Mouse (Mus musculus) heart, adult 18-20 months (tissue): Measurements from ENCODE around the gene Terb2. TPM values are rescaled to one million over a fixed set of nuclear protein-coding genes. Genes with fewer than 3 reads are reported as not detected.
"Not testable (repeated sequence)": the region's sequence is repeated elsewhere in the genome, so short reads cannot be mapped to it uniquely, and the experiment has no call there.

Experiments
- DNase-seq, 2 experiments: peaks; one replicate each; pipeline ENCODE4 v3.0.0; 2021 to 2022; ENCODE audit warnings: mixed read lengths in 1 of 2
- total RNA-seq, 2 experiments: library from RNA; stranded (reverse); gene quantifications; 2 replicates each; pipeline ENCODE4 v1.2.3; 2021

Terb2 gene
- total RNA-seq, 2 experiments from 2014 or later: not detected

DNA sequence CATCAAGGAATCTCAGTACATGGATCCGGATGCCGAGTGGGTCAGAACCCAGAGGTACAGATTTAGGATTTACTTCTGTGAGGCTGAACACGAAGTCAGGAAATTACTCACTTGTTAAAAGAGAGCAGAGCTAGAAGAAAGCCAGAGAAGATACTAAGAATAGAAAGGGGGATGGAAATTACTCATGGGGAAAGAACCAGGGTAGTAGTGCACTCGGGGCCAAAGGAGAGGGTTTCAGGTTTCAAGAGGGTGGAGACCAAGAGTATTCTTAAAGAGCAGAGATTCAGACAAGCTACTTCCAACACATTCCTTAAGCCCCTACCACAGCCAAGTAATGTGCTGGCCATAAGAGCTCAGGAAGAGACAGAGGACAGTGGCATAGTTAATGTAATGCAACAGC lies 24.5 kb upstream of the Terb2 start:
- DNase-seq: no peak

DNA sequence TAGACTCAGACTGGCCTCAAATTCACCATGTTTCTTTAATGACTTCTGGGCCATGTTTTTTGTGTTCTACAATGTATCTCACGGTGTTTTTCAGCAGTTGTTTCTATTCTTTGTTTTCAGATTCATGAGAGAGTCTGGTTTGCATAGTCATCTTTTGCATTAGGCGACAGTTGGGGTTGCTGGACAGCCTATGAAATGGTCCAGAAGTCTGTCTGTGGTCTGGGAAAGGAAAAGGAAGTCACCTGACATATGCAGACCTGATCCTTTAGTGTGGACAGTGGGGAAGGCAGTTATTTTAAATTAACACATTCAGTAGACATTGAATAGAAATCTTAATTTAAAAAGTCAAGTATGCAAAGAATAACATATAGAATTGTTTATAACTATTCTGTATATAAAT lies 23.5 kb upstream of the Terb2 start:
- DNase-seq: no peak

DNA sequence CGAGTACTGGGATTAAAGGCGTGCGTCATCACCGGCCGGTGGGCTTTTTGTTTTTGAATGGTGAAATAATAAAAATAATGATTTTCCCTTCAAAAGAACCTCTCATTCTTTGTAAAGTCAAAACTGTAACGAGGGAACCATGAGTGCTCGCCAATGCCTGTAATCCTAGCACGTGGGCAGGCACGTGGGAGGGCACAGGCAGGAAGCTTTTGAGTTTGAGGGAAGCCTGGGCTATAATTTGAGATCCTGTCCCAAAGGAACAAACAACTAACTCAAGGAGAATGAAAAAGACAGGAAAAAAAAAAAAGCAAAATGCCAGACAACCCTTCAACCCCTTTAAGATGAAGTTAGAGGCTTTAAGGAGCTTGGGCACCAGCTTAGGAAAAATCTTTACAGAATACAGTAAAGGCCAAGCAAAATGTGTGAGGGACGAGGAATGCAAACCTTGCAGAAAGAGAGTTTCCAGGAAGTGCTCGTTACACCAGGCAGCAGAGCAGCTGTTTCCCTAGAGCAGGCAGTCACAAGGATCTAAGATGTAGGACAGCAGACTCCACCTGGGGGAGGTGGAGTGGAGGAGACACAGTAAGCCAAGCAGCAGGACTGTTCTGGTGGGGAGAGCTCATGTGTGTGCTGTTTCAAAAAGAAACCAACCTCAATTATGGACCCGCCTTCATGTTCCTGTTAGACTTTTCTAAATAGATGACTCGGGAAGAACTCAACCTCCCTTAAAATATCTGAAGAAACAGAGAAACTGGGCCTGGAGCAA lies 22.5 kb upstream of the Terb2 start:
- no peak for DNase-seq

DNA sequence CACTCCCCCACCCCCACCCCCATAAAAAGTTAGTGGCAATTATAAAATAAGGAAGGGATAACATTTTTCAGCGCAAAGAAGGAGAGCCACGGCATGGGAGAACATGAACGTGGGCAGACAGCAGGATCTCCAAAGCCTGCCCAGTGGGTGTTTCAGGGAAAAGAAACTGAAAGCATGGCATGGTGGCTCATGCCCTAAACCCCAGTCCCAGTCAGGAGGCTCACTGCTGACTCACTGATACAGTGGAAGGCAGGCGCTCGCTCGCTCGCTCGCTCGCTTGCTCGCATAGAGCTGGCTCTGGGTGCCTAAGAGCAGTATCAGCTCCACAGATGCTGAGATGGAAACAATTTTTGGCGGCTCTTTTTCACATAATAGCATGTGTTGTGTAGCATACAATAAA lies 21.8 kb upstream of the Terb2 start:
- no peak for DNase-seq

DNA sequence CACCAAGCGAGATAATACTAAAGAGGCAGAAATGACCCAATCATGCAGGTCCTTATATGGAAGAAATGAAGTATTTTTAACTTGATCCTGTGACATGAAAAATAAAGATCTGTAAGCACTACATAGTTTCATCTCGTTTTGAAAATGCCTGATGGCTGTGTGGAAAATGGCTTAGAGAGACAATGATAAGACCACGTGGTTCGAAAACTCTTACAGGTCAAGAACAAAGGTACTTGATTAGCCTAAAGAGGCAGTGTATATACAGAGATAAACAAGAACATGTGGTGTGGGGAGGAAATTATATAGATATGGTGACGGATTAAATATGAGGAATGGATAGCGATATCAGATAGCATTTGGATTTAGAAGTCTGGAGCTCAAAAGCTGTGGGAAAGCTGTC lies 14.8 kb upstream of the Terb2 start:
- DNase-seq: no peak

DNA sequence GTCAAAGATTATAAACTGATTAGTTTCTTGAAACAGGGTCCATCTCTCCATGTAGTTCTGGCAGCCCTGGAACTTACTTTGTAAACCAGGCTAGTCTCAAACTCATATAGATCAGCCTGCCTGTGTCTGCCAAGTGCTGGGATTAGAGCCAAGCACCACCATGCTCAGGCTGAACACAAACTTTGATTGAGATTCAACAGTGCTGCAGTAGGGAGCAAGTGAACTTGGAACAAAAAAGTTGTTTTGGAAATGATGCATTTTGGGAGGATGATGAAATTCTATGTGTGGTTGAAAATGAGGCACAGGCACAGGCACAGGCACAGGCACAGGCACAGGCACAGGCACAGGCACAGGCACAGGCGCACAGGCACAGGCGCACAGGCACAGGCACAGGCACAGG lies 13.9 kb upstream of the Terb2 start:
- no peak for DNase-seq

DNA sequence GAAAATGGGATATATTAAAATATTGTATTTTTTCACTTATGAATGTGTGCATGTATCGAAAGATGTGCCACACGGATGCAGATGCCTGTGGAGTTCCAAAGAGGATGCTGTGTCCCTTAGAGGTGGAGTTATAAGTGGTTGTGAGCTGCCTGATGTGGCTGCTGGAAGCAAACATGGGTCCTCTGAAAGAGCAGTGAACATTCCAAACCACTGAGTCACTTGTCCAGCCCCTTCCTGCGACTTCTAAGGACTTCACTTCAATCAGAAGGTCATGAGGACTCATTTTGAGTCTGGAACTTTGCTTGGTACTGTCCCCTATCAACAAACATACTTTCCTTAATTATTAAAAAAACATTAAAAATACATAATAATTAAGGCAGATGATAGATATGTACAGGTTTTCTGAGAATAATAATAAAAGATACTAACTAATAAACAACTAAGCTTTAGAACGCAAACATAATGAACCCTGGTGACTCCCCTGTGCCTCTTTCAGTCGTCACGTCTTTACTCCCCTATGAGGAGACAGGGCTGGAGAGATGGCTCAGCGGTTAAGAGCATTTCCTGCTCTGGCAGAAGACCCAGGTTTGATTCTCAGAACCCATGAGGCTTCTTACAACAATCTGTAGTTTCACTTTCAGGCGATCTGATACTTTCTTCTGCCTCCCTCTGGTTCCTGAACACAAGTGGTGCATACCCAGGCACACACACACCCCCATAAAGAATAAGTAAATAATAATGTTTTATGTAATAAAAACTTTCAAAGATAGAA lies 5.8 kb upstream of the Terb2 start:
- DNase-seq: no peak

DNA sequence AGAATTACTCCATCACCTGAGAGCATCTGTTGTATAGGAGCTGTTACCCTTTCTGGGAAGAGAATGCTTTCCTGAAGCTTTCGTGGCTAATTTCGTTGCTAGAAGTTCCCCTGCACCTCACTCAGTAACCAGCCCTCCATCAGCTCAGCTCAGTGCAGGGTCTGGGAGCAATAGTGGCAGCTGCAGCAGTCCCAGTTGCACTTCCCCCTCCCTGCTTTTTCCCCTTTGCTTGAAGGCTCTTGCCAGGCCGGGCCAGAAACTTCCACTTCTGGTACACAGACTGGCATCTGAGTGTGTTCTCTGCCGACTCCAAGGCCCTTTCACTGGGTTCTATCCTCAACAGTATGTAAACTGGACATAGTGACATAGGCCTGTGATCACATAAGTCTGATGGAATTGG lies 986 bp upstream of the Terb2 start:
- no peak for DNase-seq

DNA sequence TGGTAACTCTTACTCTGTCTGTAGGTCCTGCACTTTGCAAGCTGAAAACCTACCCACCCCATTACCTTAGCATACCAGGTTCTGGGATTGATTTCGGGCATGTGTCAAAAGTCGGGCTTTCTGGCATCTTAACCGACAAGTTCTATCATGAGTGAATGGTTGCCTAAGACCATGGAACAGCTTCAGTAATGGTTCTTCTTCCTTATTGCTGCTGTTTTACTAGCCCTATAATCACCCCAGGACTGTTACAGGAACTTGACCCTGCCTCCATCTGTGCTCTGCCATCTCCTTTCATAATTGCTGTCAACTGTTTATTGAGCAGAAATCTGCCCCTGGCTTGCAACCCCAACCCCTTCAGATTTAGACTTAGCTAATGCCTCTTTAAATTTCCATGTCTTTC lies 679 bp downstream of the Terb2 start:
- DNase-seq: no peak

DNA sequence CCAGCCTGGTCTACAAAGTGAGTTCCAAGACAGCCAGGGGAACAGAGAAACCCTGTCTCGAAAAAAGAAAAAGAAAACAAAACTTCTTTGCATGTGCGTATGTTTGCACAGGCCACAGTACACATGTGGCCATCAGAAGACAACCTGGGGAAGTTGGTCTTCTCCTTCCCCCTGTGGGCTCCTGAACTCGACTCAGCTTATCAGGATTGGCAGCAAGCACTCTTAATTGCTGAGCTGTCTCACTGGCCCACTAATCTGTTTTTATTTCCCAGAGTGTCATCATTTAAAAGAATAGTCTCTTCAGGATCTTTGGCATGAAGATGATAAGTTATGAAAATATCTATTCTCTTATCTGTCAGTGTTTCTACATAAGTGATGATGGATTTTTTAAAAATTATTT lies 5.8 kb downstream of the Terb2 start:
- no peak for DNase-seq

DNA sequence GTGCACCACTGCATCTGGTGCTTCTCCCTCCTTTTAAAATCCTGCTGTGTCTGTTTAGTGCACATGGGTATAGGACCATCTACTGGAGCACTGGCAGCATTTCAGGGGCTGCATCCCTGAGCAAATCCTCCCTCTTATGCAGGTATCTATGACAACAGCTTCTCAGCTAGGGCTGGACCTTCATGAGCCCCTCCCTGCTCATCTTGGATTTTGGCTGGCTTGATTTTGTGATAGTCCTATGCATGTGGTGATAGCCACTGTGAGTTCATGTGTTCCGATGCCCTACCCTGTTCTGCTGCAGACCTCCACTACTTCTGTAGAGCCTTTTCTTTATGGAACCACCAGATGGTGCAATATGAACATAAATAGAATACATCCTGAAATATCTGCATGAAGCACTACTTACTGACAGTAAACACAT lies 8.4 kb downstream of the Terb2 start:
- peak; percentile 4 to 50 for DNase-seq

DNA sequence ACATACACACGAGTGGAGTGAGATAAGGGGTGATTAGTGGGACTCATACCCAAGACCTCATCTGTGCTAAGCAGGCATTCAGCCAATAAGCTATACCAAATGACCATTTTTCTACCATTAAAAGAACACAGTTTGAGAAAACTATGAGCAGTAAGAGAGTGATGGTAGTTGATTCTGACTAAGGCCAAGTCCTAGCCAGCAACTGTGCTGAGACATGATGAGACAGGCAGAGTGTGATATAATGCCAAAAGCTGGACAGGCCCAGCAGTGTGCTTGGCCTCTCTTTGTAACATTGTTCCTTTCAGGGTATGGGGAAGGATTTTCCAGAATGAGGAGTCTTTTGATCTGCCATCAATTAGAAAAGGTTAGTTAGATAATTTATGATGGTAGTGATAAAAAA lies 15.4 kb downstream of the Terb2 start:
- DNase-seq: no peak

DNA sequence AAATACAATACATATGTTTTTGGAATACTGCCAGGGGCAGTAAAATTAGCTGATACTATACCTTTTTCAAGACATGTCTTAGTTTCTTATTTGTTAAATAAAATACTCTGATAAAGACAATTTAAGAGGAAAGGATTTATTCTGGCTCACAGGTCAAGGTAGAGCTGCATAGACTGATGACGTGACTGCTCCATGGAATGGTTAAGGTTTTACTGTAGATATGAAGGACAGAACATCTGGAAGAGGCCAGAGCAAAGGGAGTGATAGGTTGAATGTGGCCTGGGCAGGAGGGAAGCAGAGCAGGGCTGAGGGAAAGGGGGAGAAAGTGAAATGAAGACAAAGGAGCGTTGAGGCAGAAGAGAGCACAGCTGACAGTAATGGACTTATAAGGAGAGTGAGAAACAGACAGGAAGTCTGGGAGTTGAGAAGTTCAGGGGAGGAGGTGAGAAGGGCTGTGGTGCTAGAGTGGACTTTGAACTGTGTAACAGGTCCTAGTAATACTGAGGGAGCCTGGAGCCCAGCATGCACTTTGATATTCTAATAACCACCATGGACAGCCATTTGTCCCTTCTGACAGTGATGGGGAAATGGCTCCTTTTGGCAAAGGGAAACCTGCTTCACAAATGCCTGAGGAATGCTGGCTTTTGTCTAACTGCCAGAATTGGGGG lies 20.5 kb downstream of the Terb2 start:
- DNase-seq: no peak

DNA sequence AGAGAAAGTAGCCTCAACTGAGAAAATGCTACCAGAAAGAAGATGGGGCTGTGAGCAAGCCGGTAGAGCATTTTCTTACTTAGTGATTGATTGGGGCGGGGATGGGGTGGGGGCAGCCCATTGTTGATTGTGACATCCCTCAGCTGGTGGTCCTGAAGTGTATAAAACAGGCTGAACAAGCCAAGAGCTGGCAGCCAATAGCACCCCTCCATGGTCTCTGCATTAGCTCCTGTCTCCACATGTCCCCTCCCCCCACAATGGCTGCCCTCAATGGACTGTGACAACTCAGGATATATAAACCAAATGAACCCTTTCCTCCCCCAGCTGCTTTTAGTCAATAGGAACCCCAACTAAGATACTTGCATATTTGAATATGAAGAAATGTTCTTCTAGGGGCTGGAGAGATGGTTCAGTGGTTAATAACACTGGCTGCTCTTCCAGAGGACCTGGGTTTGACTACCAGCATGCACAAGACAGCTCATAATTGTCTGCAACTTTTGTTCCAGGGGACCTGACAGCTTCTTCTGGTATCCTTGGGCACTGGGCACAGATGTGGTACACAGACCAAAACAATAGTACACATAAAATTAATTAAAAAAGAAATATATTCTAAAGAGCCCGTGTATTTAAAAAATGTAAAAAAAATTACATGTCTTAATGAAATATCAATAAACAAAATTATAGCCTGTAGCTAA lies 24.6 kb downstream of the Terb2 start:
- DNase-seq: no peak

DNA sequence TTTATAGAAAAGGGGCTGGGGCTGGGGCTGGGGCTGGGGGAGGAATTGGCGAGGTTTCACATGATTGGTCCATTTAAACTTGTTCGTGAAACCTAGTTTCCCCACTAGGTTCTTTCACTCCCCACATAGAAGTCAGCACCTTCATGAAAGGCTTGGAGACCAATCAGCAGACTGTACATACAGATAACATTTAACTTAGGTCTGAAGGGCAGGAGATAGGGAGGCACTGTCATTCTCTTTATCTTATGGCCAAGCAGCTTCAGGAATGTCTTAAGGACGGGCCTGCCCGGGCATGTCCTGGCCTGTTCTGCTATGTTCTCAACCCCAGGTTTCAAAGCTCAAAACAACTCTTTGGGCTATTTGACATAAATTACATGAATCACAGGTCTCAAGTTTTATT lies 31.0 kb downstream of the Terb2 start:
- DNase-seq: not testable (repeated sequence)

DNA sequence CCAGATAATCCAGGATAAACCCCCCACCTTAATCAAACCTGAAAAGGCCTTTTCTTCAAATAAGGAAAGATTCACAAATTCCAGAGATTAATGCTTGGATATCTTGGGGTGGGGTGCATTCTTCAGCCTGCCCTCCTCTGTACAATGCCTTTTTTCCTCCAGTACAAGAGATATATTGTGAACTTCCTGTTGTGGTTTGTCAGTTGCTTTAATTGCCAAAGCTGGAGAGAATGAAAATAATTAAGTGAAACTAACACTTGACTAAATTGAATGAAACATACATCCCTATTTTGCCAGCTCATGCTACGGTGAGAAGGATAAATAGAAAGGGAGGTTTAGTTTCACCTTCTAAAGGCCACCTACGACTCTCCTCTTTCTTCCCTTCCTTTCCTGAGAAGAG lies 32.2 kb downstream of the Terb2 start:
- DNase-seq: no peak

DNA sequence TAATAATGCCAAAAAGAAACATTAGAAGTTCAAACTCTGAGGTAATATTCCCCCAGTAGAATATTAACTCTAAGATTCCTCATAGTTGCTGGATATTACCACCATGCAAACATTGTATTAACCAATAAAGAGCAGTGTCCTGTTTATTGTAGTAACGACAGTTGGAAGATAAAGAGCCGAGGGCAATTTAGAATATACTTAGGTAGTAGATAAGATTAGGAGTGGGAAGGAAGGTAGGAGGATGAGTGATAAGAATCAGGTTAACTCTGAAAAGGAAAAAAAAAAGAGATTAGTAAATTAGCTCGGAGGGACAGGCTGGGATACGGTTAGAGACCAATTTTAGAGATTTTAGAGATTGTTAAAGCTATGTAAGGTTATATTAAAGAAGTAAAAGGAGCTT lies 35.3 kb downstream of the Terb2 start:
- no peak for DNase-seq

DNA sequence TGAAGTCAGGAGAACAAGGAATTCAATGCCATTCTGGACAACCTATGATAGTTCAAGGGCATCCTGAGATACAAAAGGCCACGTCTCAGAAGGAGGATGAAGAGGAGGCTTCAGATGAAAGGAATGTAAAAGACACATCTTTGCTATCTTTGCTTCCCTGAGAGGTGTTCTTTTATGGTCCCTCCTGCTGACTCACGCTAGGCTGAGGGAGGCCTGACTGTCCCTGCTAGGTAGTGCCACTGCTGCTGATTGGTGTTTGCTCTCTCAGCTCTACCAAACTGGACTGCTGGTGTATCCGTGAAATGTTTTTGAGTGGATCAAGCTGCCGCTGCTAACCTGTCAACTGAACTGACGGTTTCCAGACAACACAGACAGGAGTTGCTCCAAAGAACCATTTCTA lies 35.7 kb downstream of the Terb2 start:
- DNase-seq: no peak

DNA sequence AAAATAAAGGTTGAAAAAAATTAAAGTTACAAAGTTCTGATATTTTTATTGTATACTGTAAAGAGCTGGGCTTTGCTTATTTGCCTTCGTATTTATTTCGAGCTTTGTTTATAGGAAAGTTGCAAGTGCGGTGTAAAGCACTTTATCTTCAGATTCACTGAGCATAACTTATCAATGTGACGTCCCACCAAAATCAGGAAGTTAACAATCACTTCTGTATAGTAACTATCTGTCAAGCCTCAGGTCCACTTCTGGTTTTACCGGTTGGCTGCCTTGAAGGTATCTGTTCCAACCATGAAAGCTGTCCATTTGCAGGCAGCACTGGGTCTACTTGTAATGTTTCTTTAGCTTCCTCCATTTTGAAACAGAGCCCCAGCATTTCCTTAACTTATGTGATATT lies 36.2 kb downstream of the Terb2 start:
- DNase-seq: no peak

DNA sequence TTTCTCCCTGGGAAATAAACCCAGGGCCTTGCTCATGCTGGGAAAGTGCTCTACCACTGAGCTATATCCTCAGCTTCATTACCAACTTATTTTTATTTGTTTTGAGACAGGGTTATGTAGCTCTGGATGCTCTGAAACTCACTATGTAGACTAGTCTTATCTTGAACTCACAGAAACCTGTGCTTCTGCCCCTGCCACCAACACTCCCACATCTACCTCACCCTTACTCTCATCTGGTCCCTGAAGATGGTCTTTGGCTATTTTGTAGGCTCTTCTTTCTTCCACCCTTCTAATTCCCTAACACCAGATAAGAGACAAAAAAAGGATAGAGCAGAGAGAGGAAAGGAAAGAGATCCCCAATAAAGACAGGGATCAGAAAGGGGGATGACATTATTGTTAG lies 37.6 kb downstream of the Terb2 start:
- no peak for DNase-seq

DNA sequence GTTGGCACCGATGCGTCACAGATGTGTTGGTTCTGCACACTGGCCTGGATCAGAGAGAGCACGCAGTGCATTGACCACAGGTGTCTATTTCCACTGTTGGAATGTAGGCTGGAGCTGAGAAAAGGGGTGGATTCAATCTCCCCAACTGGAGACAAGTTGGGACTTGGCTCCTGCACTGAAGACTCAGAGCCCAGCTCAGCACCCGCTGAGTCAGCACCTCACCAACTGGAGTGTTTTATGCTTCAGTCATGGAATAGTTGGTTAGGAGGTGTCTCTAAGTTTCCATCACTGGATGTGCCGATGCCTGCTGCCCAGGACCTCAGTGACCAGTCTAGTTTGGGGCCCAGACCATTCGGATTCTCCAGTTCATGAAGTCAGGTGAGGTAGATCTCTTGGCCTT lies 44.3 kb downstream of the Terb2 start:
- DNase-seq: no peak

DNA sequence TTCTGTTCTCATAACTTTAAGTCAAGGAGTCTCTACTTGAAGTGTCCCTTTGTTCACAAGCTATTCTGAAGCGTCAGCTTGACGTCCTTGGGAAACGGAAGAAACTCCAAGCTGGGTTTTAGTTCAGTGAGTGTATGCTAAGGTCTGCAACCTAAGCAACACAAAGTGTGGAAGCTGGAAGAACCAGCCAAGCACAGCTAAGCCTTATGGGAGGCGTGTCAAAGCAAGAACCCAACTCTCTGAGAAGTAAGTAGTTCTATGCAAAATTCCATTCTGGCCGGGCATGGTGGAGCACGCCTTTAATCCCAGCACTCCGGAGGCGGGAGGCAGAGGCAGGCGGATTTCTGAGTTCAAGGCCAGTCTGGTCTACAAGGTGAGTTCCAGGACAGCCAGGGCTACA lies 45.5 kb downstream of the Terb2 start:
- no peak for DNase-seq

DNA sequence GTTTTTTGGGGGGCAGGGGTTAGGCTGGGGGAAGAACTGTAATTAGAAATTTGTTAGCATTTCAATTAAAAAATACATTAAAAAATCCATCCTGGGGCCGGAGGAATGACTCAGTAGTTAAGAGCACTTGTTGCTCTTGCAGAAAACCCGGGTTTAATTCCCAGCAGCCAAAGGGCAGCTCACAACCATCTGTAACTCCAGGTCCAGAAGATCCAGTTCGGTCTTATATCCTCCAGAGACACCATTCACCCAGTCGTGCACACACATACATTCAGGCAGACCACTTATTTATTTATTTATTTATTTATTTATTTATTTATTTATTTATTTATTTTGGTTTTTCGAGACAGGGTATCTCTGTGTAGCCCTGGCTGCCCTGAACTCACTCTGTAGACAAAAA lies 47.3 kb downstream of the Terb2 start:
- no peak for DNase-seq
